Mouse (Mus musculus): ENCODE measurements around the gene Fat3. TPM values are rescaled to one million over a fixed set of nuclear protein-coding genes. Genes with fewer than 3 reads are reported as not detected.

The Fat3 gene
- polyA plus RNA-seq, 1 experiment from 2014 or later = 0.54 TPM

GRCm38 (mm10) chr9:15903948-15904750 is 596.9 kb downstream of the Fat3 start:
- ATAC-seq (ENCODE audit: low read depth) = no peak
- no peak overlapping the region for H3K4me2 ChIP-seq (ENCODE audit: low read depth, low read length)
- 62% methylated on average over 9 of the region's 9 CpGs for WGBS

DNA sequence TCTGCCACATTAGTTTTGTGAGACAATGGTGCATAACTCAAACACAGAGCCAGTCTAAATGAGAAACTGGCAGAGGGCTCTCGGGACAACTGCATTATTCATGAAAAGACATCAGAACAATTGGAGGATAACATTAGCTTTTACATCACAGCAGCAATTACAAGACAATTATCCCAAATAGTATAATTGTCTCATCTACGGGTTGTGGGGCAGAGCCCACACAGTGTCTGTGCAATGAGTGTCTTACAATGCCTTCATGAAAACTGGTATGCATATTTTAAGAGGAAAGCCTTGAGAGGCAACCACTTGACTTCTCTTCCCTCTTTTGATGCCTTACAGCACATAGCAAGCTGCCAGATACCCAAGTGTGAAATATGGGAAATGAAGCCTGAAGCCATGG is 603.0 kb downstream of the Fat3 start:
- Histone ChIP-seq H3K36me3 (ENCODE audit: control insufficient read depth, insufficient read depth, low read length) (no peaks in the 10 kb centered on the region), H3K27ac (ENCODE audit: low read length) (no peak overlapping the region), H3K9me3 (ENCODE audit: control insufficient read depth, low read length) (no peaks in the 10 kb centered on the region), H3K4me2 (ENCODE audit: low read depth, low read length) (no peak overlapping the region), H3K9ac (ENCODE audit: low read length) (no peak overlapping the region), H3K4me3 (ENCODE audit: low read length) (no peak overlapping the region), H3K27me3 (ENCODE audit: control insufficient read depth, insufficient read depth, low read depth, low read length) (no peaks in the 10 kb centered on the region), H3K4me1 (replicated peaks; ENCODE audit: control insufficient read depth, insufficient read depth, low read length) (no peaks in the 10 kb centered on the region)
- ATAC-seq (ENCODE audit: low read depth) = no peak
- WGBS = 88% methylated on average over 2 of the region's 2 CpGs

More at GRCm38 (mm10) chr9:15903948-15904750, 596.9 kb downstream of the Fat3 start:
- Histone ChIP-seq H3K4me3 (ENCODE audit: low read length) (no peak overlapping the region), H3K27ac (ENCODE audit: low read length) (no peak overlapping the region), H3K27me3 (ENCODE audit: control insufficient read depth, insufficient read depth, low read depth, low read length) (no peaks in the 10 kb centered on the region), H3K4me1 (replicated peaks; ENCODE audit: control insufficient read depth, insufficient read depth, low read length) (no peaks in the 10 kb centered on the region), H3K36me3 (ENCODE audit: control insufficient read depth, insufficient read depth, low read length) (no peaks in the 10 kb centered on the region), H3K9ac (ENCODE audit: low read length) (no peak overlapping the region), H3K9me3 (ENCODE audit: control insufficient read depth, low read length) (no peaks in the 10 kb centered on the region)

- Histone ChIP-seq H3K4me3 (ENCODE audit: low read length) (no peak overlapping the region), H3K27me3 (ENCODE audit: control insufficient read depth, insufficient read depth, low read depth, low read length) (no peaks in the 10 kb centered on the region), H3K4me2 (ENCODE audit: low read depth, low read length) (no peak overlapping the region), H3K9me3 (ENCODE audit: control insufficient read depth, low read length) (no peaks in the 10 kb centered on the region), H3K36me3 (ENCODE audit: control insufficient read depth, insufficient read depth, low read length) (no peaks in the 10 kb centered on the region), H3K4me1 (replicated peaks; ENCODE audit: control insufficient read depth, insufficient read depth, low read length) (no peaks in the 10 kb centered on the region), H3K27ac (ENCODE audit: low read length) (no peak overlapping the region), H3K9ac (ENCODE audit: low read length) (no peak overlapping the region)
- 65% methylated on average over 5 of the region's 5 CpGs for WGBS
- ATAC-seq (ENCODE audit: low read depth) = no peak
Observed at GRCm38 (mm10) chr9:15886756-15887155, 614.3 kb downstream of the Fat3 start.

- no peaks in the 10 kb centered on the region for H3K4me1 ChIP-seq (replicated peaks; ENCODE audit: control insufficient read depth, insufficient read depth, low read length)
- no peaks in the 10 kb centered on the region for H3K9me3 ChIP-seq (ENCODE audit: control insufficient read depth, low read length)
- no peak overlapping the region for H3K27ac ChIP-seq (ENCODE audit: low read length)
- ATAC-seq (ENCODE audit: low read depth) = no peak
- H3K9ac ChIP-seq (ENCODE audit: low read length) = no peak overlapping the region
- no peaks in the 10 kb centered on the region for H3K36me3 ChIP-seq (ENCODE audit: control insufficient read depth, insufficient read depth, low read length)
- H3K4me2 ChIP-seq (ENCODE audit: low read depth, low read length) = no peak overlapping the region
- H3K27me3 ChIP-seq (ENCODE audit: control insufficient read depth, insufficient read depth, low read depth, low read length) = no peaks in the 10 kb centered on the region
- no peak overlapping the region for H3K4me3 ChIP-seq (ENCODE audit: low read length)
Observed at GRCm38 (mm10) chr9:15880754-15881153, 620.3 kb downstream of the Fat3 start.

DNA sequence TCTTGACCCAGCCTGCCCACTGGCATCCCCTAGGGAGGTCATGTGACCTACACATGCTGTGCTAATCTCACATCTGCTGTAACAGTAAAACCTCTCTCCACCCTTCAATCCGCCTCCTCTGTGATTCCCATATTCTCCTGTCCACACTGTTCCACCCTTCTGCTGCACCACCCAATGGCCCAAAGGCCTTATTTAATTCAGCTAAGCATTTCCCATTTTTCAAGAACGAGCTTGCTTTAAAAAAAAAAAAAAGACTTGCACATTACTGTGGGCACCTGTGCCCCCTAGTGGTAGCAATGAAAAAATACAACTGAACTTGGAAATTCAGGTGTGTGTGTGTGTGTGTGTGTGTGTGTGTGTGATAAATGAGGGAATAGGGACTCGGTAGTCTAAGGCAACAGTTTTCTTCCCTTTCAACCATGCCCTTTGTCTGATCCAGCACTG is 620.9 kb downstream of the Fat3 start:
- no peak overlapping the region for H3K4me2 ChIP-seq (ENCODE audit: low read depth, low read length)
- WGBS = 14% methylated on average over 3 of the region's 3 CpGs

GRCm38 (mm10) chr9:15874506-15875160 is 626.5 kb downstream of the Fat3 start, which contains the start of gene Mtnr1b:
Gene Mtnr1b (minus strand): TSS chr9:15874556.
- WGBS = 45% methylated on average over 19 of the region's 19 CpGs

More for the DNA sequence above, 620.9 kb downstream of the Fat3 start:
- H3K9ac ChIP-seq (ENCODE audit: low read length) = no peak overlapping the region
- no peak overlapping the region for H3K4me3 ChIP-seq (ENCODE audit: low read length)
- no peak overlapping the region for H3K27ac ChIP-seq (ENCODE audit: low read length)
- H3K27me3 ChIP-seq (ENCODE audit: control insufficient read depth, insufficient read depth, low read depth, low read length) = no peaks in the 10 kb centered on the region
- no peaks in the 10 kb centered on the region for H3K9me3 ChIP-seq (ENCODE audit: control insufficient read depth, low read length)
- no peaks in the 10 kb centered on the region for H3K4me1 ChIP-seq (replicated peaks; ENCODE audit: control insufficient read depth, insufficient read depth, low read length)
- no peaks in the 10 kb centered on the region for H3K36me3 ChIP-seq (ENCODE audit: control insufficient read depth, insufficient read depth, low read length)
- no peak for ATAC-seq (ENCODE audit: low read depth)

GRCm38 (mm10) chr9:15870013-15870412 is 631.1 kb downstream of the Fat3 start:
- 28% methylated on average over 4 of the region's 4 CpGs for WGBS
- ATAC-seq (ENCODE audit: low read depth) = peak; percentile 70; the same call in 1 of the 2 replicates
- no peak overlapping the region for H3K27ac ChIP-seq (ENCODE audit: low read length)

More at GRCm38 (mm10) chr9:15874506-15875160, 626.5 kb downstream of the Fat3 start, which contains the start of gene Mtnr1b:
- no peaks in the 10 kb centered on the region; the same call in 1 of the 2 replicates for H3K4me1 ChIP-seq (replicated peaks; ENCODE audit: control insufficient read depth, insufficient read depth, low read length)
- no peak within 1 kb of the TSS for H3K27ac ChIP-seq (ENCODE audit: low read length)
- H3K4me3 ChIP-seq (ENCODE audit: low read length) = no peak within 1 kb of the TSS
- no peaks in the 10 kb centered on the region for H3K36me3 ChIP-seq (ENCODE audit: control insufficient read depth, insufficient read depth, low read length)
- peaks cover 4% of the 10 kb centered on the region; the same call in 1 of the 2 replicates for H3K27me3 ChIP-seq (ENCODE audit: control insufficient read depth, insufficient read depth, low read depth, low read length)
- no peak within 1 kb of the TSS for H3K4me2 ChIP-seq (ENCODE audit: low read depth, low read length)
- ATAC-seq (ENCODE audit: low read depth) = no peak
- no peak within 1 kb of the TSS for H3K9ac ChIP-seq (ENCODE audit: low read length)
- no peaks in the 10 kb centered on the region for H3K9me3 ChIP-seq (ENCODE audit: control insufficient read depth, low read length)

DNA sequence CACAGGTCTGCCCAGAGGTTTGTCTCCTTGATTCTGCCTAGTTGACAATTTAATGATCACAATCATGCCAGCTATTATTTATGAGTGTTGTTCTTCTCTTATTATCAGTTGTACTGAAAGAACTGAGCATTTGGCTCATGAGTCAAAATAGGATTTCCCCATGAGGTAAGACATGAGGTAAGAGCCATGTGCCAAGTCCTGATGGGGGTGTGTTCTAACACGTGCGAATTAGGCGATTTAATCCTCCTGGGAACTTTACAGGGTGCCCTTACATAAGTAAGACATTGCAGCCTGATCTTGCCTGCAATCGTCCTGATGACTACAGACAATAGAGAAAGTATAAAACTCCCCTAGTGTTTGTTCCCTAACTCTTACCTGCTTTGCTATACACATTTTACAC is 631.6 kb downstream of the Fat3 start:
- H3K9ac ChIP-seq (ENCODE audit: low read length) = no peak overlapping the region
- no peak for ATAC-seq (ENCODE audit: low read depth)
- no peaks in the 10 kb centered on the region for H3K9me3 ChIP-seq (ENCODE audit: control insufficient read depth, low read length)
- no peaks in the 10 kb centered on the region; the same call in 1 of the 2 replicates for H3K4me1 ChIP-seq (replicated peaks; ENCODE audit: control insufficient read depth, insufficient read depth, low read length)
- no peaks in the 10 kb centered on the region for H3K36me3 ChIP-seq (ENCODE audit: control insufficient read depth, insufficient read depth, low read length)
- 63% methylated on average over 4 of the region's 4 CpGs for WGBS
- H3K4me2 ChIP-seq (ENCODE audit: low read depth, low read length) = no peak overlapping the region
- H3K4me3 ChIP-seq (ENCODE audit: low read length) = no peak overlapping the region
- H3K27me3 ChIP-seq (ENCODE audit: control insufficient read depth, insufficient read depth, low read depth, low read length) = no peaks in the 10 kb centered on the region; the same call in 1 of the 2 replicates
- H3K27ac ChIP-seq (ENCODE audit: low read length) = no peak overlapping the region

More at GRCm38 (mm10) chr9:15870013-15870412, 631.1 kb downstream of the Fat3 start:
- Histone ChIP-seq H3K4me1 (replicated peaks; ENCODE audit: control insufficient read depth, insufficient read depth, low read length) (no peaks in the 10 kb centered on the region; the same call in 1 of the 2 replicates), H3K9me3 (ENCODE audit: control insufficient read depth, low read length) (no peaks in the 10 kb centered on the region), H3K4me2 (ENCODE audit: low read depth, low read length) (no peak overlapping the region), H3K36me3 (ENCODE audit: control insufficient read depth, insufficient read depth, low read length) (no peaks in the 10 kb centered on the region), H3K9ac (ENCODE audit: low read length) (no peak overlapping the region), H3K27me3 (ENCODE audit: control insufficient read depth, insufficient read depth, low read depth, low read length) (peaks cover 4% of the 10 kb centered on the region; the same call in 1 of the 2 replicates), H3K4me3 (ENCODE audit: low read length) (no peak overlapping the region)
